In the genomic region with DNA sequence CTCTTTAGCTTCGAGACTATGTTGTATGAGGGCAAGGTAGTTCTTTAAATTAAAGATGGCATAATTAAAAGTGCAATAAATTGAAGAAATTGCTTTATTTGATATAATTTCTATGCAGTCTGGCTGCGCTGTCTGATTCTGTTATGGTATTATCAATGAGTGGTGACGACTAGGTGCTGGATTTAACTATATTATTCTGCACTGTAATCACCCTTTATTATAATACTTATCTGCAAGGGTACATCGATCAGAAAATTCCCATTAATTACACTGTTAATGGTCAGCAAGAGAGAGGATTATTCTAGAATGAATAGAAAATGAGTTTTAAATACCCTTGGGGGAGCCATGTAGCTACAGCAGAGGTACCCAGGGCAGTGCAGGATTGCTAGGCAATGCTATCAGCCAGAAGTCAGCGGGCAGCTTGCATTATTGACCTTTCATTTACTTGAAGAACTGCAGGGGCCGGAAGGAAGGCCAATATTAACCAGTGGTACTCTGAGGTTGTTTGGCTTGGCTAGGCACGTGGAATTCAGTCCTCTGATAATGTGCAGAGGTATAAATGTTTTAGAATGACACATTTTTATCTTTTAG, we compare ENCODE assay signal across 21 mouse cellular contexts.
DNase-seq lines count a peak whose midpoint lies in the region; ATAC-seq and TF ChIP-seq lines count a peak whose summit lies in the region.
"Had no signal": no experiment of that assay in that cellular context is flagged by ENCODE, and none has a peak within 500 bp of the region (broad histone marks: within the 10 kb centered on the region; RNA-seq: fewer than 3 reads in every experiment).

No protein-coding gene starts in this region.

- no peak overlapping the region for H3K9ac ChIP-seq in midbrain, postnatal 0 days (replicated peaks; ENCODE audit: low read length, poor library complexity, severe bottlenecking)
- H3K9ac ChIP-seq: liver, postnatal 0 days had no signal

- no peaks in the 10 kb centered on the region for H3K9me3 ChIP-seq in midbrain, postnatal 0 days (ENCODE audit: low read length)

- 40% methylated on average over 7 of the region's 7 CpGs for WGBS in midbrain, postnatal 0 days

- peak; percentile 3 for DNase-seq in embryo, embryonic 10 days (ENCODE audit: low spot score)
- DNase-seq in embryo, embryonic 9.5 days (ENCODE audit: extremely low spot score) = no peak
- DNase-seq in left cerebral cortex, postnatal 4 days = peak; percentile 17
- DNase-seq in left cerebral cortex, postnatal 25 days (ENCODE audit: low spot score in 2 of 2) = no peak
- DNase-seq in embryo, embryonic 10.5 days (ENCODE audit: low spot score) = peak; percentile 2
- peak; percentile 14 for DNase-seq in midbrain, postnatal 0 days (ENCODE audit: low spot score)
- no peak for DNase-seq in gastrocnemius, adult 18-20 months (ENCODE audit: low spot score)
- DNase-seq in lung, postnatal 4 days = no peak
- DNase-seq: adrenal gland, postnatal 25 days; cerebellum, adult 11-12 months; heart, postnatal 10 days; kidney, adult 8-10 months; kidney, postnatal 14 days; liver; liver, postnatal 0 days; lung, postnatal 10 days; thymus, postnatal 36 days had no signal

- no peak for TF ChIP-seq CTCF in midbrain, postnatal 0 days (IDR thresholded peaks at IDR 0.05)

- H3K27ac ChIP-seq in midbrain, postnatal 0 days (ENCODE audit: low read depth, low read length) = no peak overlapping the region

- no peak overlapping the region for H3K4me2 ChIP-seq in midbrain, postnatal 0 days (ENCODE audit: low read depth, low read length, poor library complexity, severe bottlenecking)
- H3K4me2 ChIP-seq: heart, embryonic 11.5 days had no signal

- no peaks in the 10 kb centered on the region for H3K27me3 ChIP-seq in midbrain, postnatal 0 days (ENCODE audit: insufficient read depth, low read length)
- H3K27me3 ChIP-seq: CH12.LX had no signal

- no peak for ATAC-seq in midbrain, postnatal 0 days (ENCODE audit: low FRiP score)
- ATAC-seq: inflammation-experienced regulatory T-cells, adult 6 months; liver, postnatal 0 days had no signal

- no peak overlapping the region for H3K4me3 ChIP-seq in midbrain, postnatal 0 days (ENCODE audit: low read depth, low read length)
- H3K4me3 ChIP-seq: myocyte had no signal

- H3K4me1 ChIP-seq in midbrain, postnatal 0 days (ENCODE audit: insufficient read depth, low read length) = no peaks in the 10 kb centered on the region

- intact Hi-C loops in left cerebral cortex, postnatal 4 days (cut with DNase I) = no loop called here
- intact Hi-C loops in left cerebral cortex, postnatal 25 days (cut with DNase I) = no loop called here

- no peaks in the 10 kb centered on the region for H3K36me3 ChIP-seq in midbrain, postnatal 0 days (ENCODE audit: insufficient read depth, low read length)

Comparison
In these comparisons a context has a peak if more than half of its experiments do, and no peak if none do; other contexts are left out.
1. DNase-seq: peak in embryo, embryonic 10 days (single experiment), left cerebral cortex, postnatal 4 days (single experiment), embryo, embryonic 10.5 days (single experiment) and midbrain, postnatal 0 days (single experiment); none in embryo, embryonic 9.5 days (single experiment), left cerebral cortex, postnatal 25 days (0 of 2), gastrocnemius, adult 18-20 months (single experiment) and lung, postnatal 4 days (0 of 2).